Mouse (Mus musculus) right cerebral cortex, postnatal 25 days (tissue): ENCODE measurements at regions not wholly inside any gene's neighbourhood (a gene's known extent, or its start where the extent isn't known, plus 50 kb on each side); places are given as distances from the start of the nearest gene placed in this dataset.
A peak's percentile ranks its signal among the peaks of the same experiment; 100 is the strongest.
"Not testable (repeated sequence)": the region's sequence is repeated elsewhere in the genome, so short reads cannot be mapped to it uniquely, and the experiment has no call there.

Source experiments
- DNase-seq: peaks from one replicate; pipeline ENCODE4 v3.0.0; 2022

- no peak for DNase-seq
These were observed 423.5 kb downstream of the Nova1 start for GRCm38 (mm10) chr12:46395245-46395644.

- DNase-seq = no peak
These were observed 425.0 kb downstream of the Nova1 start for GRCm38 (mm10) chr12:46393769-46394168.

- no peak for DNase-seq
These were observed 439.8 kb downstream of the Nova1 start for GRCm38 (mm10) chr12:46378914-46379313.

- DNase-seq = no peak
These were observed 447.0 kb downstream of the Nova1 start for GRCm38 (mm10) chr12:46371747-46372146.

GRCm38 (mm10) chr12:46333376-46333775, 485.4 kb downstream of the Nova1 start:
- DNase-seq = peak; percentile 23

- DNase-seq = no peak
These were observed 490.9 kb downstream of the Nova1 start for GRCm38 (mm10) chr12:46327865-46328264.

GRCm38 (mm10) chr12:46323276-46323675, 495.5 kb downstream of the Nova1 start:
- no peak for DNase-seq

- DNase-seq = no peak
These were observed 515.5 kb downstream of the Nova1 start for GRCm38 (mm10) chr12:46303136-46303797.

GRCm38 (mm10) chr12:46298926-46299325, 519.8 kb downstream of the Nova1 start:
- DNase-seq = no peak

GRCm38 (mm10) chr12:46284519-46284918, 534.2 kb downstream of the Nova1 start:
- no peak for DNase-seq

GRCm38 (mm10) chr12:46248402-46249018, 570.2 kb downstream of the Nova1 start:
- DNase-seq = no peak

- DNase-seq = no peak
These were observed 573.8 kb downstream of the Nova1 start for GRCm38 (mm10) chr12:46244925-46245324.

- no peak for DNase-seq
These were observed 586.4 kb downstream of the Nova1 start for GRCm38 (mm10) chr12:46232359-46232758.

- not testable (repeated sequence) for DNase-seq
These were observed 603.4 kb downstream of the Nova1 start for GRCm38 (mm10) chr12:46215328-46215727.

- no peak for DNase-seq
These were observed 619.7 kb downstream of the Nova1 start for GRCm38 (mm10) chr12:46199076-46199475.

- no peak for DNase-seq
These were observed 621.1 kb downstream of the Nova1 start for GRCm38 (mm10) chr12:46197482-46198101.

GRCm38 (mm10) chr12:46194173-46194572, 624.6 kb downstream of the Nova1 start:
- DNase-seq = no peak
